Mouse (Mus musculus) urinary bladder, postnatal 10 days (tissue): Measurements from ENCODE around the gene Limk1.

Source experiments
- DNase-seq: peaks from one replicate; pipeline ENCODE4 v3.0.0; 2022; ENCODE audit warnings: low spot score

Gene Limk1

DNA sequence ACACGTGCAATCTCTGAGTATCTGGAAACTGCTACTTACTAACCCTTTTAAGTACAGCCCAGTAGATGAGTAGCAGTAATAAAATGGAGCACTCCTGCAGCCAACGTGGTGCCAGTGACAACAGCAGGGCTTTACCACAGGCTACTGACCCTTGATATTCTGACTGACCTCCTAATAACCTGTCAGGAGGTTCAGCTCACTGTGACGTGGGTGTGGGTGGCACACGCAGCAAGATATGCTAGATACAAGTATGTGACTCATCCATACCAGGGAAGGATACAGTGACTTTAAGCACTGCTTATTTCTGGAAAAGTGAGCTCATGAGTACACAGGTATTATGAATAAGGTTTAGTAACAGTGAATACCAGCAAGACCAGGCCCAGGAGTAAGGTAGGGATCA lies 58.9 kb downstream of the Limk1 start:
- no peak for DNase-seq

DNA sequence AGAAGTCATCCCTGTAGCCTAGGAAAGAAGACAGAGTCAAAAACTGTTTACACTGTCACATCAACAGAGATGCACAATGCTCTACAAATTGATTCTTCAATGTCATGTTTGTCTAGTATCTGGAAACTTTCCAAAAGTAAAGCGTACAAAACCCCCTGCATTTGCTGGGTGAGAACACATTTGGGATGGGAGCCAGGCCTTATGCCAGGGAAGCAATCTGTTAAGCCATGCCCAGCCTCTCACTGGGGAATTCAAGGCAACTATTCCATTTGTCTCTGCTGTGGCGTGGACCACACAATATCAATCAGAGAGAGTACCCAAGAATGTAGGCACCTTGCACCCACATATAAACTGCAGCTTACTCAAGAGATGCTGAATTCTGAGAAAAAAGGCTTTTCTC lies 66.3 kb downstream of the Limk1 start:
- DNase-seq = no peak

DNA sequence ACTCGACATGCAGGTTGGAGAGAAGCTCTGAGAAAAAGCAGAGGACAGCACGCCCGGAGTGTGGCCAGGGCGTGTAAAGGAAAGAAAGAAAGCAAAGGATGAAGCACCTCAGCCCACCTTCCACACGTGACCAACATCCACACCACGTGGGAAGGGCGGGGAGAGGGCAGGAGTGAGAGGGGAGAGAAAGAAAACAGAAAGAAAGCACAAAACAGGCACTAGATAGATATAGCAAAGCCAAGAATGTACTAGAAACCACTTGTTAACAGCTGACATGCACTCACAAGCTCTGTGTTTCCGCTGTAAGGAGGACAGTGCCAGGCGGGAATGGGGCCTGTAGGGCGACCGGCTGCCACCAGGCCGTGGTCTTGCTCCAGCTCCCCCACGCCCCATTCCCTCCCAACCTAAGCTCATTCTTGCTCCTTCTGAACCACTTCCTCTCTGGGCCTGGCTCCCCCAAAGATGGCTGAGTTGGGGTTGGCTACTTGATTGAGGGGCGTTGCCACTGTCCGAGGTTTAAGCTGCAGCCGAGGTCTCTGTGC lies 67.2 kb downstream of the Limk1 start:
- no peak for DNase-seq

DNA sequence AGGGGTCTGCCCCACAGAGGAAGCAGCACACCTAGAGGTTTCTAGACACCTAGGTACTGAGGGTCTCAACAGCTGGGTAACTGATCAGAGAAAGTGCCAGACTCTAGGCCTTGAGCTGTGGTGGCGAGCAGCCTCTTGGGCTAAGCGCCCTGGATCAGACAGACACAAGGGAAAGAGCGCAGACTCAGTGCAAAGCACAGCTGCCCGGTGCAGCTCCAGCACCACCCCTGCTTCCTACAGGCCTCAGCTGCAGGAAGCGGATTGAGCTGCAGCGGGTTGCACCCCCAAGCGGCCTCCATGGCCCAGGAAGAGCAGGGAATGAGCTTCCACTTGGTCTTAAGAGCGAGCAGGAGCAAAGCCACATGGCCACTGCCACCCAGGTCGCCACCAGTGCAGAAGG lies 67.9 kb downstream of the Limk1 start:
- DNase-seq = no peak

DNA sequence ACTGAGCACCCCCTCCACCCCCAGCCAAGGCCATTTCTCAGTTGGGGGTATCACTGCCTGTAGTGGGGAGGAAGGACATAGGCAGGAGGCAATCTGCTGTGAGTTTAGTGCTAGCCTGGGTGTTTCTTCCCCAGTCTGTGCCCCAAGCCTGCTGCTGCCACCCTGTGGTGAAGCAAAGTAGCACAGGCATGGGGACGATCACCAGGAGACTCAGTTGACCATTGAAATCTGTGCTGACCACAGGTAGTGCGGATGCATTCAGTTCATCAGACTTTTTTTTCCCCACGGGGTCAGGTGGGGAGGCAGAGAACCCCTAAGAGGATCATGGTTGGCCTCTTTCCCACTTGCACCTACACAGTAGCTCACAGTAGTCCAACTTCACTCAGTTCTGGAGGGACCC lies 71.3 kb downstream of the Limk1 start:
- no peak for DNase-seq

DNA sequence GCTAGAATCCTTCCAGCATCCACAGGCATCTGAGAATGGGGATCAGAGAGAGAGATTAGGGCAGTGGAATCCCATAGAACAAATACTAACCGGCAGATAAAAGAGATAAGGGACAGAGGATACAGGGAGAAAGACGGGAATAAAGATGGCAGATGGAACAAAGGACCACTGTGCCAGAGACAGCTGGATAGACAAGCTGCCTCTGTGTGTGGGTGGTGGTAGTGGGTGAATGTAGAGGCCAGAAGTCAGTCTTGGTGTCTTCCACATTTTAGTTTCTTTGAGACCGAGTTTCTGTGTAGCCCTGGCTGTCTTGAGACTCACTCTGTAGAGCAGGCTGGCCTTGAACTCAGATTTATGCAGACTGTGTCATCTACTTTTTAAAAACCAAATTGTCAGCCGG lies 72.6 kb downstream of the Limk1 start:
- no peak for DNase-seq

DNA sequence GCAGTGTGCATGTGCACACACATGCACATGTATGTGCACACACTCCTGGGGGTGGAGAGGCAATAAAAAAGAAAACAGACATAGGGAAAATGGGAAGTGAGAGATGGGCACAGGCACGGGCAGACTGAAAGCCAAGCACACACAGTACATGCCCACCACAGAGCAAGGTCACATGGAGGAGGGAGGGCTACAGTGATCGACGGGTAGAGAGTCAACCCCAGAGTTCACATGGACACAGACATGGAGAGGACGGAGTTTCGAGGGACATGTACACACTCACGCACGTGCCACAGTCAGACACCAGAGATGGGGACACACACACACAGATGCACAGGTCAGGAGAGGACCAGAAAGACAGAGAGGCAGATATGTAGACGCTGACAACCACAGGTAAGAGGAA lies 73.0 kb downstream of the Limk1 start:
- DNase-seq = no peak

DNA sequence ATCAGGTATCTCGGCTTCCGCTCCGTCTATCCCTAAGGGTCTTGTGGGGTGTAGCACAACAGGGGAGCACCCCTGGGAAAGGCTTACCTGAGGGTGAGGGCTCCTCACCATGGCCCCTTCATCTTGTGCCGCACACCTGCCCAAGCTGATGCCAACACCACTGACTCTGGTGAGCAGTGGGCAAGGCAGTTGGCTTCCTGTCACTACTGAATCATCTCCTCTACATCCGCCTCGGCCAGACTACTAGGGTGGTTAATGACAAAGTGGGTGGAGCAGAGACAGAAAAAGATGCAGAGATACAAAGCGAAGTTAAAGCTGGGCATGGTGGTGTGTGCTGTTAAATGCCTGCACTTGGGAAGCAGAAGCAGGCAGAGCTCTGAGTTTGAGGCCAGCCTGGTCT lies 73.6 kb downstream of the Limk1 start, which contains the start of gene Lat2:
Gene Lat2 (minus strand): TSS at position 224 of the 400 bp plus-strand sequence.
- no peak for DNase-seq

DNA sequence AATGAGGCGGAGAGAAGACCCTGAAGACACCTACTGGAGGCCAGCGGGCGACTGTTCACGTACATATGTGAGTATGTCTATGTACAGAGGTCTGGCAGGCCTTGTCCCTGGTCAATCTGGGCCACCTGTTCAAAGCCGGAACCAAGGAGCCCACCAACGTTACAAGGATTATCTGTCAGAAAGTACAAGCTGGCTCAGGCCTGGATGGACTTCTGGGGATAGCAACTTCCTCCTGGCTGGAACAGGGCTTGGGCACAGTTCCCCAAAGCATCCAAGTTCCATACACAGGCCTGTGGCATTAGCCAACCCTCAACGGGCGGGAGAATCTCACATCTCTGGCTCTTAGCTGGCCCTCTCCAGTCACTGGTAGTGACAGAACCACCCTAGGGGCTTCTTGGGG lies 74.1 kb downstream of the Limk1 start:
- no peak for DNase-seq

DNA sequence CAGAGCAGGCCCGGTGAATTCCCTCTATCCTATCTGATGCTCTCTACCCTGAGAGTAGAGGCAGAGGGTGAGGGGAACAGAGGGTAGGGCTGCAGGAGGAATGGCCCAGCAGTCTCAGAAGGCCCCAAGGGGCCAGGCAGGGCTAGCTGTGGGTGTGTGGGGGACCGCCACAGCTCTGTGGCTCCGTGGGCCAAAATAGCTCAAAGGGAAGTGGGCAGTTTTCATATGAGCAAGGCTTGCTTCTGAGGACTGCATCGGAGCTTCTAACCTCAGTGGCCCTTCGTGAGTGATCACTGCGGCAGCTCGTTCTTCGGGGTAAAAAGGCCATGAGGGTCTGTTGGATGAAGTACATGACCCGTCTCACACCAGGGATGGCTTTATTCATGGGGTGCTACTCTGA lies 74.7 kb downstream of the Limk1 start:
- no peak for DNase-seq

DNA sequence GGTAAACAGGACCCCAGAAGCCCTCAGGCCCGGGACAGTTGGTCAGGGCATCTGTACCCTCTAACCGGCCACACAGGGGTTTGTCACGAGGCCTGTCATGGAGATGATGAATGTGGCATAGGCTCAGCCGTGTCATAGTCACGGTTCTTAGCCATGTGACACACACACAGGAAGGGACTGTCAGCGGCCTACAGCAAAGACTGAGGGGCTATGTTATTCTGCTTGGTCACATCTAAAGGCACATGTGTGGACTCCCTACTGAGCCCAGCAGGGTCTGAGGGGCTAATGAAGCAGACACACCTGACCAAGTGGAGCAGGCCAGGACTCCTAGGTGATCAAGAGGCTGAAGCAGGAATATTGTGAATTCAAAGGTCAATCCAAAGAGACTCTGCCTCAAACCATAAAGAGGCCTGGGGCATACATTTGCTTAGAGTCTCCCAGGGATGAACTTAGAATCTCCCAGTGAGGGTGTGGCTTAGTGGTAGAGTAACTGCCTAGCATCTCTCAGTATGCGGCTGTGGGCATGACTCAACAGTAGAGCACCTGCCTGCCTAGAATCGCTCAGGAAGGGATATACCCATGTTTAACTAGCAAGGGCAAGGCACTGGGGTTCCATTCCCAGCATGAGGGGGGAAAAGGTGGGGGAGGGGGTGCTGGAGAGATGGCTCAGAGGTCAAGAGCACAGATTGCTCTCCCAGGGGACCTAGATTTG lies 76.4 kb downstream of the Limk1 start:
- DNase-seq = no peak

DNA sequence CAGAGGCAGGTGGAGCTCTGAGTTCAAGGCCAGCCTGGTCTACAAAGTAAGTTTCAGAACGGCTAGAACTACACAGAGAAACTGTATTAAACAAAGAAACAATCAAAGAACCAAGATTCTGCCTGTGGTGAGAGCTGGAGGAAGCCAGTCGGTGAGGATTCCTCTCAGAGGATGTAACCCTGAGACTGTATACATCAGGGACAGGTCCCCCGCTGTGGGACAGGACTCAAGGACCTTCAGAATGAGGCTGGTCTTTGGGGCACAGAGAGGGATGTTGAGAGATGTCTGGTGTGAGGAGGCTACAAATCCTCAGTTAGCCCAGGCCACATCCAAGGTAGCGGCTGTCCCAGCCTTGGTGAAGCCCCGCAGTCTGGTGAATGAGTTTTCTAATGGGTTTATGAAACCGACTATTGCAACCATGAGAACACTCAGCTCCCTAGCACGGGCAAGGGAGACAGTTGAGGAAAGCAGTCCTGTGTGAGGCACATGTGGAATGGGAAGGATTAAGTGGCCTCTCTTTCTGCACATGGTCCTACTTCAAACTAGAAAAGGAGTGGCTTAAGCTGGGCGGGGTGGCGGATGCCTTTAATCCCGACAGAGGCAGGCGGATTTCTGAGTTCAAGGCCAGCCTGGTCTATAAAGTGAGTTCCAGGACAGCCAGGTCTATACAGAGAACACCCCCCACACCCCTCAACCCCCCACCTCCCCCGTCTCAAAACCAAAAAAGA lies 78.3 kb downstream of the Limk1 start:
- DNase-seq = no peak

DNA sequence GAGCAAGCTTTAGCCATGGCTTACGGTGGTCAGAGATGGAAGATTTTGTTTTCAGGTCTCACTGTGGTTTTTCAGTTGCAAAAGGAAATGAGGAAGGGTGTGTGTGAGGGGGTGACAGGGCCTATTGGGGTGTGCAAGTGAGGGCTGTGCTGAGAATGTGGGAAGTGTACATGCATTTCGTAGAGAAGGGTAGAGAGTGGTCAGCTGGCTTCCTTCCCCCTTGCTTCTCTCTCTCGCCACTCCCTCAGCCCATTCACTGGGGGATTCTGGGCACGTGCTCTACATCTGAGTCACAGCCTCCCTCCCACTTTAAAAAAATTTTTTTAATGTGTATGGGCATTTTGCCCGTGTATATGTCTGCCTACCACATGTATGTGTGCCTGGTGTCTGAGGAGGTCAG lies 81.3 kb downstream of the Limk1 start:
- DNase-seq = no peak

DNA sequence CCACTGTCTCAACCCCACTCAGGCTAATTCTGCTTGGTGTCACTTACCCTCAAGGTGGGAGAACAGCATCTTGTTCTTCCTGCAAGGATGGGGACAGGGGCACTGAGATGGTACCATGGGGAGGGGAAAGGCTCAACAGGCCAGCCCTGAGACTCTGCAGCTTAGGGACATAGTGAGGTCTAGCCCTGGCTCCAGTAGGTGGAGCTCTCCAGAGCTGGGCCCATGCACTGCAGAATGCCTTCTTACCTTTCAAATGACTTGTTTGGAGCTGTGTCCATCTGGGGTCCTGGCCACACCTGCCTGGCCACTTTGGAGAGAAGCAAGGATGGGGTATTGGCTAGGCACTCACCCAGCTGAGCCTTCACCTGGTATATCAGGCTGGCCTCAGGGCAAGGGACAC lies 82.1 kb downstream of the Limk1 start:
- no peak for DNase-seq
